Mouse (Mus musculus) intestine, embryonic 16.5 days (tissue): ENCODE results near the gene Dapp1. TPM values are rescaled to one million over a fixed set of nuclear protein-coding genes. Genes with fewer than 3 reads are reported as not detected.

Experiments
- ATAC-seq: fragments of 200-750 bp; cut with Nextera tagmentation; 2 replicates; pipeline ENCODE4 v1.8.0; 2017; ENCODE audit warnings: moderate TSS enrichment, moderate library complexity
- H3K27ac ChIP-seq: fragments of 300-500 bp; sonication (generic); 2 replicates; pipeline ENCODE4 v1.5.1; 2014; ENCODE audit warnings: mild to moderate bottlenecking, low read length
- H3K27me3 ChIP-seq: fragments of 300-500 bp; sonication (generic); replicated peaks from 2 replicates; pipeline ENCODE4 v1.6.1; 2014; ENCODE audit warnings: low read length, control low read depth, mixed read lengths; ENCODE audit not compliant: control insufficient read depth, insufficient read depth
- H3K36me3 ChIP-seq: fragments of 300-500 bp; sonication (generic); 2 replicates; pipeline ENCODE4 v1.6.1; 2014; ENCODE audit warnings: low read length, control low read depth; ENCODE audit not compliant: control insufficient read depth, insufficient read depth
- H3K4me1 ChIP-seq: fragments of 300-500 bp; sonication (generic); 2 replicates; pipeline ENCODE4 v1.6.1; 2014; ENCODE audit warnings: low read length, control low read depth, mixed read lengths; ENCODE audit not compliant: control insufficient read depth, insufficient read depth
- H3K4me2 ChIP-seq: fragments of 300-500 bp; sonication (generic); 2 replicates; pipeline ENCODE4 v1.6.1; 2014; ENCODE audit warnings: low read depth, low read length, control low read depth
- H3K4me3 ChIP-seq: fragments of 300-500 bp; sonication (generic); 2 replicates; pipeline ENCODE4 v1.5.1; 2014; ENCODE audit warnings: mild to moderate bottlenecking, low read length
- H3K9ac ChIP-seq: fragments of 300-500 bp; sonication (generic); 2 replicates; pipeline ENCODE4 v1.6.1; 2014; ENCODE audit warnings: low read depth, low read length
- H3K9me3 ChIP-seq: fragments of 300-500 bp; sonication (generic); 2 replicates; pipeline ENCODE4 v1.6.1; 2016; ENCODE audit warnings: low read length, control low read depth; ENCODE audit not compliant: control insufficient read depth
- WGBS: fragments of 180-500 bp; shearing (Covaris S2); extraction: QIAGEN DNeasy Blood & Tissue Kit; methylation state at CpG from one replicate; pipeline ENCODE4 v1.1.7; 2014; 5-methylcytosine and 5-hydroxymethylcytosine counted together
- polyA plus RNA-seq: library from polyadenylated mRNA; unstranded; fragments of >200 nt; fragmentation: Nextera tagmentation; extraction: Ambion mirVana; gene quantifications from 2 replicates; pipeline ENCODE4 v1.2.1, GENCODE M21; 2015

The Dapp1 gene
- 35.8 and 41.6 TPM in 2 replicates for polyA plus RNA-seq

GRCm38 (mm10) chr3:137981382-137981750 is at the start of gene Dapp1:
Gene Dapp1, minus strand, starts transcription at chr3:137981545.
- WGBS: 8% methylated on average over 10 of the region's 10 CpGs
- Histone ChIP-seq H3K4me2 (peak within 1 kb of the TSS; percentile 65), H3K9ac (peak within 1 kb of the TSS; percentile 69)

GRCm38 (mm10) chr3:138030563-138030962 is 49.2 kb upstream of the Dapp1 start:
- ATAC-seq: no peak

More at GRCm38 (mm10) chr3:137981382-137981750, at the start of gene Dapp1:
- ATAC-seq: peak; percentile 83
- H3K4me1 ChIP-seq: peaks cover 7% of the 10 kb centered on the region; the same call in 1 of the 2 replicates
- peak within 1 kb of the TSS; percentile 90 for H3K27ac ChIP-seq
- no peaks in the 10 kb centered on the region for H3K9me3 ChIP-seq
- no peaks in the 10 kb centered on the region for H3K27me3 ChIP-seq
- no peaks in the 10 kb centered on the region for H3K36me3 ChIP-seq
- H3K4me3 ChIP-seq: peak within 1 kb of the TSS; percentile 58

GRCm38 (mm10) chr3:138029351-138029750 is 48.0 kb upstream of the Dapp1 start:
- H3K9ac ChIP-seq: no peak overlapping the region
- WGBS: 90% methylated on average over 5 of the region's 5 CpGs
- ATAC-seq: no peak
- H3K36me3 ChIP-seq: no peaks in the 10 kb centered on the region
- no peaks in the 10 kb centered on the region for H3K27me3 ChIP-seq
- no peak overlapping the region for H3K4me2 ChIP-seq
- peaks cover 5% of the 10 kb centered on the region; the same call in 1 of the 2 replicates for H3K4me1 ChIP-seq
- no peak overlapping the region for H3K4me3 ChIP-seq
- H3K27ac ChIP-seq: no peak overlapping the region
- no peaks in the 10 kb centered on the region for H3K9me3 ChIP-seq

More at GRCm38 (mm10) chr3:138030563-138030962, 49.2 kb upstream of the Dapp1 start:
- Histone ChIP-seq H3K27me3 (no peaks in the 10 kb centered on the region), H3K27ac (no peak overlapping the region), H3K36me3 (no peaks in the 10 kb centered on the region), H3K4me2 (no peak overlapping the region), H3K9ac (no peak overlapping the region), H3K9me3 (no peaks in the 10 kb centered on the region), H3K4me3 (no peak overlapping the region), H3K4me1 (peaks cover 5% of the 10 kb centered on the region; the same call in 1 of the 2 replicates)
- WGBS: 81% methylated on average over 6 of the region's 6 CpGs

- peak; percentile 75 for ATAC-seq
- peaks cover 5% of the 10 kb centered on the region; the same call in 1 of the 2 replicates for H3K4me1 ChIP-seq
- no peak overlapping the region for H3K27ac ChIP-seq
- no peaks in the 10 kb centered on the region for H3K9me3 ChIP-seq
- 72% methylated on average over 5 of the region's 5 CpGs for WGBS
- H3K4me3 ChIP-seq: no peak overlapping the region
- no peaks in the 10 kb centered on the region for H3K36me3 ChIP-seq
- no peak overlapping the region for H3K4me2 ChIP-seq
- H3K27me3 ChIP-seq: no peaks in the 10 kb centered on the region
- no peak overlapping the region for H3K9ac ChIP-seq
Measured at GRCm38 (mm10) chr3:138027575-138028362, 46.4 kb upstream of the Dapp1 start.

GRCm38 (mm10) chr3:138026286-138026685 is 44.9 kb upstream of the Dapp1 start:
- Histone ChIP-seq H3K4me2 (no peak overlapping the region), H3K36me3 (no peaks in the 10 kb centered on the region), H3K4me1 (peaks cover 9% of the 10 kb centered on the region), H3K27ac (no peak overlapping the region), H3K4me3 (no peak overlapping the region), H3K27me3 (no peaks in the 10 kb centered on the region), H3K9me3 (no peaks in the 10 kb centered on the region), H3K9ac (no peak overlapping the region)
- ATAC-seq: no peak
- 63% methylated on average over 10 of the region's 10 CpGs for WGBS

- H3K4me1 ChIP-seq: peaks cover 9% of the 10 kb centered on the region
- no peak overlapping the region for H3K9ac ChIP-seq
- no peaks in the 10 kb centered on the region for H3K27me3 ChIP-seq
- H3K4me3 ChIP-seq: no peak overlapping the region
- no peaks in the 10 kb centered on the region for H3K36me3 ChIP-seq
- WGBS: 86% methylated on average over 4 of the region's 4 CpGs
- H3K4me2 ChIP-seq: no peak overlapping the region
- H3K9me3 ChIP-seq: no peaks in the 10 kb centered on the region
- H3K27ac ChIP-seq: no peak overlapping the region
- no peak for ATAC-seq
Measured at GRCm38 (mm10) chr3:138022651-138023050, 41.3 kb upstream of the Dapp1 start.

- no peaks in the 10 kb centered on the region for H3K27me3 ChIP-seq
- no peaks in the 10 kb centered on the region for H3K36me3 ChIP-seq
- H3K4me3 ChIP-seq: no peak overlapping the region
- no peak overlapping the region for H3K9ac ChIP-seq
- WGBS: 78% methylated on average over 4 of the region's 4 CpGs
- no peak overlapping the region for H3K4me2 ChIP-seq
- ATAC-seq: no peak
- no peak overlapping the region for H3K27ac ChIP-seq
- H3K9me3 ChIP-seq: no peaks in the 10 kb centered on the region
- H3K4me1 ChIP-seq: peaks cover 9% of the 10 kb centered on the region
Measured at GRCm38 (mm10) chr3:138022003-138022402, 40.7 kb upstream of the Dapp1 start.

GRCm38 (mm10) chr3:138016810-138017209 is 35.5 kb upstream of the Dapp1 start:
- no peak overlapping the region for H3K9ac ChIP-seq
- no peak overlapping the region for H3K27ac ChIP-seq
- H3K27me3 ChIP-seq: no peaks in the 10 kb centered on the region
- H3K36me3 ChIP-seq: no peaks in the 10 kb centered on the region
- ATAC-seq: no peak
- 0 out of 2 replicates have a peak, but pooled peaks cover 2% of the 10 kb centered on the region for H3K9me3 ChIP-seq
- WGBS: 87% methylated on average over 12 of the region's 12 CpGs
- peaks cover 6% of the 10 kb centered on the region; the same call in 1 of the 2 replicates for H3K4me1 ChIP-seq
- H3K4me3 ChIP-seq: no peak overlapping the region
- no peak overlapping the region for H3K4me2 ChIP-seq

GRCm38 (mm10) chr3:138014725-138015124 is 33.4 kb upstream of the Dapp1 start:
- H3K9ac ChIP-seq: no peak overlapping the region
- peak overlapping the region; percentile 71 for H3K27ac ChIP-seq
- 47% methylated on average over 2 of the region's 2 CpGs for WGBS
- no peak overlapping the region for H3K4me3 ChIP-seq
- no peaks in the 10 kb centered on the region for H3K36me3 ChIP-seq
- peaks cover 6% of the 10 kb centered on the region; the same call in 1 of the 2 replicates for H3K4me1 ChIP-seq
- ATAC-seq: peak; percentile 94
- H3K9me3 ChIP-seq: 0 out of 2 replicates have a peak, but pooled peaks cover 2% of the 10 kb centered on the region
- H3K4me2 ChIP-seq: no peak overlapping the region
- H3K27me3 ChIP-seq: no peaks in the 10 kb centered on the region
